Mouse (Mus musculus): ENCODE measurements around the gene Ppm1m. TPM values are rescaled to one million over a fixed set of nuclear protein-coding genes. Genes with fewer than 3 reads are reported as not detected.

The Ppm1m gene
- 1 to 10 TPM; 2.7 to 3.7 TPM for total RNA-seq (2021)
- long read RNA-seq, experiment 1, partial matches to known transcripts = 1 of 6 reads
- long read RNA-seq, experiment 1, other reads (novel, unspliced or antisense) = 1 of 6 reads
- long read RNA-seq, experiment 2, partial matches to known transcripts = 0 of 2 reads
- long read RNA-seq, experiment 2, other reads (novel, unspliced or antisense) = 0 of 2 reads

DNA sequence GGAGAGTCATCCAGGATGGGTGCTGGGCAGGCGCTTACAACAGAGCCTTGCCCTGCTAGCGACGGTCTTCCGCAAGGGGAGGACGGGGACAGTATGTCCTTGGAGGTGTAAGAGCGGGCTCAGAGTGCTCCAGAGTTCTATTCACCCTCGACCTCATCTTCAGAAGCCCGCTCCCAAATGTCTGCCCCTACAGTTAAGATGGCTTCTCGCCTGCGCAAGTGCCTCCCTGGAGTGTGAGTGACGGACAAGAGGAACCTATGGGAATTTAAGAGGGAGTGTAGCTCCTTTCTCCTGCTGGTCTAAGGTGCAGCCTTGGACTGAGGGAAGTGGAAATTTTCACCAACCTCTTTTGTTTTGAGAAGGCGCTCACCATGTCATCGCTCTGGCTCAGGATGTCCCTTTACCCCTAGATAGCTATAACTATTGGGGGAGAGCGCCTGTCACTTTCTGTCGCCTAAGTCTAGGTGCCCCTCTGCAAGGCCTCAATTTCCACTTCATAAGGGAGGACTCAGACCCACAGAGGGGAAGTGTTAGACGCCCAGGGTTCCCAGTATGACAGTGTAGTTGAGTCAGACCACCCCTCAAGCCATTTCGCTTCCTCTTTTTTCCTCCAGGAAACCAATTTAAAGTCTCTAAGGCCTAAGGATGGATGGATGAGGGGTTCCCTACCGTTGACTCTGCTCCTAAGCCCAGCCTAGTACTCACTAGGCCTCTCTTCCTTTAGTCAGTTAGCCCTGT is at the start of gene Ppm1m:
TSS of gene Ppm1m (minus strand) at position 212 of the 738 bp plus-strand sequence.
- no peak for DNase-seq (ENCODE audit: low spot score)

DNA sequence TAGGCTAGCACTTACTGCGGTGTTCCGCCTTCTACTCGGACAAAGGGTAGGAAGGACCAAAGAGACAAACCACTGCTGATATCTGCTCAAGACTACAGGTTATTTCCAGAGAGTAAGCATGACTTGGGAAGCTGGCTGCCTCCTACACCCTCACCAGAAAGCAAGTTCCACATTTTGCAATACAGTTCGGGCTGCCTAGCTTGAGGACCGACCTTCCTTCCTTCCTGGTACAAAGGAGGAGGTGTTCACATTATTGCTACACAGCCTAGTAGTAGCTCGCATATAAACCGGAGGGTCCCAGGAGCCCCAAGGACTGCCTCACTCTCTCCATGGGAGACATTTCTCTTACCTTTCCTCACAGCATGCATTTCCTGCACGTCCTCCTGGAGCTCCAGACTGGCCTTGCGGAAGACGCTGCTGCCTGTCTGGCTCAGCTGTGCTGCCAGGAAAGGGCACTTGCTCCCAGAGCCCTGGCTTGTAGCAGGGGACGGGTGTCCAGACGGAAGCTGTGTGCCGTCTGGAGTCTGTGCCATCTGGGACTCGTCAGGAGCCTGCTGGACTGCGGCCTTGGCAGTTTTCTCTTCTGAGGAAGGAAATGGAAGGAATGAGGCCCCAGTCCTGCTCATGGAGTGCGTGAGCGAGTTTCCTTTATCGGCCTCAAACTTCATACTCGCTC is 43.4 kb upstream of the Ppm1m start:
- no peak for DNase-seq (ENCODE audit: low spot score)

DNA sequence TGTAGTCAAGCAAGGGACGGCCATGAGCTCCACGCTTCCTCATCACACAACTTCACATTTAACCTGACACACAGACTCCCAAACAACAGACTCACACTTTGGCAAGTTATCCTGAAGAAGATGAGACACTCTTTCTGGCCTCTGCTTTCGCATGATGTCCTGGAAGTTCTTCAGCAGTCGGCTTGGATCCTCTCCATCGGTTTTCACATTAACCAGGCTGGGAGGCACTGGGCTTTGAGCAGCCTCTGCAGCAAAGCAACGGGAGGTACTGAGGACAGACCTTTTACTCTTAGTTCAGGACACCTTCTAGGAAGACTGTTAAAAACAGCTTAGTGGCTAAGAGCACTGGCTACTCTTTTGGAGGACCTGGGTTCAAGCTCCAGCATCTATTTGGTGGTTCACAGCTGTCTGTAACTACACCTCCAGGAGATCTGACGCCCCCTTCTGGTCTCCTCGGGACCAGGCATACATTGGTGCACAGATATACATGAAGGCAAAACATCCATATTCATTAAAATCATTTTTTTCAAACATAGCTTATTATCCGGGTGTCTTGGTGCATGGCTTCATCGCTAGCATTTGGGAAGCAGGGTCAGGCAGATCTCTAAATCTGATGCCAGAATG is 42.1 kb upstream of the Ppm1m start:
- no peak for DNase-seq (ENCODE audit: low spot score)

DNA sequence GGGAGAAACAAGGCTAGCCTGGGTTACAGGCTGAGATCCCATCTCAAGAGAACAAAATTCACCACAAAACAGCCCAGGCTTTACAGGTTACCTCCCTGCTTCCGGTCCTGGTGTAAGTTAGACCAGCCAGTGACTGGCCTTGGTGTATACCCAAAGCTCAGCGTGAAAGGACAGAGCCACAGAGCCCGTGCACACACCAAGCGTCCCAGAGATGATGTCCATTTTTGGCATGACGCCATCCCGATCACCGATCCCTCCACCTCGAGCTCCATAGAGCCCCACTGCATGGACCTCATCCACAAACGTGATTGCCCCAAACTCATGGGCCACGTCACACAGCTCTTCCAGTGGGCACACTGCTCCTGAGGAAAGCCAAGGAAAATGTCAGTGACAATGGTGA is 38.3 kb upstream of the Ppm1m start:
- DNase-seq (ENCODE audit: low spot score) = no peak

DNA sequence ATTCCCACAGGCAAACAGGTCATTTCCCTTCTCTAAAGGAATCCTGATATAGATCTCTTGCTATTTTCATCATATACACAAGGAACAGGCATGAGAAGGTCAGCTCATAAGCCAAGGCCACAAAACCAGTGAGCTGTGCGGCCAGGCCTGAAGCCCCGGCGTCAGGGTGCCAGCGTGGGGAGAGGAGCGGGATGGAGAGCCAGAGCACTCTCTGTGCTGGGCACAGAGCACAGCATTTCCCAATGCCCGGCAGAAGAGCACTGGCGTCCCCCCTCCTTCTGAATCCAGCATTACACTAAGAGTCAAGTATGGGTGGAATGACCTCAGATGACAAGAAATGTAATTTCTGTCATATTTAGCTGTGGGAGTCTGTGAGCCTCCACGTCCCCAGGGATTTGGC is 37.9 kb upstream of the Ppm1m start:
- DNase-seq (ENCODE audit: low spot score) = no peak

DNA sequence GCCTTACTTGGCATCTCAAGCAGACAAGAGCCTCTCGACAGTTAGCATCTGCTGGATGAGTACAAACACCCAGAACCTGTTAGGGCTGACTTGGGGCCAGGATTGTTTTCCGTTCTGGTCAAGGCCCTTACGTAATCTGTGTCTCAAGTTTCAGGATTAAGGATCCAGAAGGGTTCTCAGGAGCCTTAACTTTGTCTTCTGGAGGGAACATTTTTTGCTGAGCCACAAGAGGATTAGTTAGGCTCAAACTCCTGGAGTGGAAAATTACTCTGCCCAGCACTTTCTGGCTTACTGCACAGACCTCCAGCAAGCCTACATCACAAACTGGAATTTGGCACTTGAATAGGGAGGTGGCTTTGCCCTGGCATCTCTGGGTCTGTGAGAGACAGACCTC is 37.3 kb upstream of the Ppm1m start:
- peak; percentile 68 for DNase-seq (ENCODE audit: low spot score)

DNA sequence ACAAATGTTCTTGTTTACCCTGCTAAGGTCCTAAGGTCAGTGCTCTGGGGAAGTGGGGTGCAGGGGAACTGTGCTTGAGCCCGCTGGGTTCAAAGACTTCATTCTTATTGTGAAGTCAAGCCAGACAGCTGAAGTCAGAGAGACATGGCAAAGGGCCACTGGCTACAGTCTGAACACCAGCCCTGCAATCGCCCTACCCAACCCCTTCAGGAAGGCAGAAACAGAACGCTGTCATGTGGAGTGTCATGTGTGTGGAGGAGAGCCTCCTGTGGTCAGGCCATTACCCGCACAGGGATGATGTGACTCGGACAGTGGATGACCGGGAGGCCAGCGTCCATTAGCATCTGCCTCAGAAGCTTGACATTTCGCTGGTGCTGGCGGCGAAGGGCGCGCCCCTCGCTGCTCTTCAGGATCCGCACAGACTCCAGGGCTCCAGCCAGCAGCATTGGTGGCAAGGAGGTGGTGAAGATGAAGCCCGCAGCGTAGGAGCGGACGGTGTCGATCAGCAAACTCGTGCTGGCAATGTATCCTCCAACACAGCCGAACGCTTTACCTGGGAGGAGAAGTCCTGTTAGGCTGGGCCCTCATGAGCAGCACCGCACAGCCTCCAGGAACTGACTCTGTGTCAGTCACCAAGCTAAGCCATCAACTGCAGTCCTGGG is 36.7 kb upstream of the Ppm1m start:
- no peak for DNase-seq (ENCODE audit: low spot score)

DNA sequence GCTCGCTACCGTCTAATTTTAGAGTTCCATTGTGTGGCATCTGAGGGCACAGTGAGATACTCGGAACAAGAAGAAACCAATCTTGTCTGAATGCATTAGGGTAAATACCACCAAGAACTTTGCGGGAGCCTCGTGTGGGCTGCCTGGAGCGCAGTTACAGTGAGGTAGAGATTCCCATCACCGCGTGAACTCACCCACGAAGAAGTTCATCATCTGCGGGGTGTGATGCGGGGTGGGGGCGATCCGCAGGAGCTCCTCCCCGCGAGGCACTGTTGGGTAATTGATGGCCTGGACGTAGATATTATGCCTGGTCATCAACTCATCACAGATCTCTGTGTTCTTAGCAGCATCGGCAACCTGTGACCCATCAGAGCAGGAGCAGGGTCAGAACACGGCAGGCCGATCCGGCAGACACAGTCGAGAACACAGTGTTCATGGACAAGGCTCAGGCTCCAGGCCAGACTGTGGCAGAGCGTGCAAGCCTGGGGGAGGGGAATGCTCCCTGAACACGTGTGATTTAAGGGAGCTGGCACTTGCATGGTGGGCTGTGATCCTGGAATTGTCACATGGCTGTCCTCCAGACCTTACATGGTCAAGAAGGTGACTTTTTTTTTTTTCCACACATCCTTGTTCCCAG is 35.8 kb upstream of the Ppm1m start:
- peak; percentile 58 for DNase-seq (ENCODE audit: low spot score)

DNA sequence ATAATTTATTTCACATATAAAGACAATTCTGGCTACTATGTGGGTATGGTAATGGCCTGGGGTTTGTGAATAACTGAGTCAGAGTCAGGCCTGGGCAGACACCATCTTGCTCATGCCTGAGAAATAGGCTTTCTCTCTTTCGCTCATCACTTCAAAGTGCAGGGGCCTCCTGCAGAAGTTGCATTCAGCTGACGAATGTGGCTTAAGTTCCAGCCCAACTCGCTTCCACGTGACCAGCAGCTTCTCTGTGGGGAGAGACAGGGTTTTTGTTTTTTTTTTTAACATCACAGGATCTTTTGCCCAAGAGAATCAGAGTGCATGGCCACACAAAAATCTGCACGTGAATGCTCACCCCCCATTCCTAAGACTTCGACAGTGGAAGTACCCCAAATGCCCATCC is 34.4 kb upstream of the Ppm1m start:
- DNase-seq (ENCODE audit: low spot score) = no peak

DNA sequence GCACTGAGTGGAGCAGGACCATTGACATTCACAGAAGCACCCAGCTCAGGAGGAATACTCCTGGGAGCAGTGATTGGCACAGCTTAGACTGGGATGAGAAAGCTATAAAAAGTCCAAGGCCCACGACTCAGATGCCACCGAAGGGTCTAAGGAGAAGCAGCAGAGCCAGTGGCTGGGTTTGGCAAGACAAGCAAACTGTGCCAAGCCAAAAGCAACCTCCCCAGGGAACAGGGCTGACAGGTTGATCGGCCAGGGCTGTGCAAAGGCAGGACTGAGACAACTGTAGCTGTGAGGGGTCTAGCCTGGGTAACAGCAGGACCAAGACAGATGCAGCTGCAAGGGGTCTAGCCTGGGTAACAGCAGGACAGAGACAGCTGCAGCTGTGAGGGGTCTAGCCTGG is 33.4 kb upstream of the Ppm1m start:
- no peak for DNase-seq (ENCODE audit: low spot score)

DNA sequence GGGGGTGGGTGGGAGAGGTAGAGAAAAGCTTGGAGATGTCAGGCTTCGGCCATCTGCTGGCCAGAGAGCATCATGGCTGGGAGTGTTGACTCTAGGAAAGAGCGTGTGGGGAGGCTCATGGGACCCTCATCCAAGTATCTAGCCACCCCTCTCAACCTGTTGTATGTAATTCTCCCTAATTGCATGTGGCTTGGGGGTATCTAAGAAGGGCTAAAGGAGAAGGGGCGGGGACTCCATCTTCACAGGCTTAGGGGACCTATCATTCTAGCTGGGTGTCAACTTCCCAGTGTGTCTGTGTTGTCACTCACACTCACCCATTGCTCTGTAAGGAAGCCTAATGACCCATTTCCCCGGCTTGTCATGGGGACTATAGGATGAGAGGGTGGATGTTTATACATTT is 32.3 kb upstream of the Ppm1m start:
- DNase-seq (ENCODE audit: low spot score) = no peak

DNA sequence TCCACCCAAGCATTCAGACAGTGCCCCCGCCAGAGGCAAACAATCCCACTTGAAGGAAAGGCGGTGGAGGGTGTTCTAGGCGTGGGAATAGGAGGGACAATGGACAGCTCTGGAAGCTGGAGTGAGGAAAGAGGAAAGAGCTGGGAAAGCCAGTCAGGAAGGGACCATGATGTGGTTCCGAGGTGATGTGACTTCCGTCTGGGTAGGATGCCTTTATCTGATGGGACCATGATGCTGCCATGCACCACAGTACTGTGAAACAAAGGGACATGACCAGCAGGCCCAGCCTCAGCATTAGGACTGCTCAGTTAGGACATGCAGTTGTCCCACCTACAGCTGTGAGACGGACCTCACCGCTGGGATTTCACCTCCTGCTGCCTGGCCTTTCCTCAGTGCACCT is 31.7 kb upstream of the Ppm1m start:
- no peak for DNase-seq (ENCODE audit: low spot score)

DNA sequence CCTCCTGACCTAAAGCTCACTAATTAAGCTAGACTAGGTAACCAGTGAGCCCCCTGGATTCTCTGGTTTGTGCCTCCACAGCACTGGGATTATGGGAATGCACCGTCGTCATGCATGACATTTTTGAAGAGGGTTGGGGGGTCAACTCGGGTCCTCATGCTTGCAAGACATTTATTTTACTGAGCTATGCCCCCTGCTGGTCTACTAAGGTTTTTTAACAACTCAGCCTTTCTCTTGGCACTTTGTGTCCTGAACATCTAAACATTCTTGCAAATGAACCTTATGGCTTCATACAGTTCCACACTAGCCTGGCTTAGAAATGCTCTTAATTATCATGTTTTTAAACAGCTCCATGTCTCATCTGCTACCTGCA is 31.2 kb upstream of the Ppm1m start:
- DNase-seq (ENCODE audit: low spot score) = no peak

DNA sequence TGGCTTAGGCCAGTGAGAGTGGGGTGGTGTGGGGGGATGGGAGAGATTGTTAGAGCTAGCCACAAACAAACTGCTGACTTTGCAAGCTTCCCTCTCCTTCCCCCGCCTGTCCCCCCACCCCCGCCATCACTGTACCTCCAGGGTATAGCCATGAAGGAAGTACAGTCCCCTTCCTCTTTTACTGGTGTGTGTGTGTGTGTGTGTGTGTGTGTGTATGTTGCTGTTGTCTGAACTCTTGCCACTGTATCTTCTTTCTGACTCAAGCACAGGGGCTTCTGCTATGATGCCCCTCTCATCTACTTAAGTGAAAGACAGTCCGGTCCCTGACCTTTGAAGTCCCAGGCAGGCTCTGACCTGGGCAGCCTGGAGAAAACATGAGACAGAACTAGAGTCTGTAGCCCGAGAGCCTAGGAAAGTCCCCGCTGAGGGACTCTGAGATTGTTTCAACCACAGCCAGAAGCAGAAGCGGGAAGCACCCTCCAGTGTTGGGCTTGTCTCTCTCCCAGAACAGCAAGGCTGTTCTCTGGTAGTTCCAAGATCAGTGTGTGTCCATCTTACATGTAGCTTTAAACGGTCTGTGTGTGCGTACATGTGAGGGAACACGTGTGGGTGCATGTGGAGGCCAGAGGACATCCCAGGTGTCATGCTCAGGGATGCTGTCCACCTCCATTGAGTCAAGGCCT is 30.6 kb upstream of the Ppm1m start:
- no peak for DNase-seq (ENCODE audit: low spot score)

DNA sequence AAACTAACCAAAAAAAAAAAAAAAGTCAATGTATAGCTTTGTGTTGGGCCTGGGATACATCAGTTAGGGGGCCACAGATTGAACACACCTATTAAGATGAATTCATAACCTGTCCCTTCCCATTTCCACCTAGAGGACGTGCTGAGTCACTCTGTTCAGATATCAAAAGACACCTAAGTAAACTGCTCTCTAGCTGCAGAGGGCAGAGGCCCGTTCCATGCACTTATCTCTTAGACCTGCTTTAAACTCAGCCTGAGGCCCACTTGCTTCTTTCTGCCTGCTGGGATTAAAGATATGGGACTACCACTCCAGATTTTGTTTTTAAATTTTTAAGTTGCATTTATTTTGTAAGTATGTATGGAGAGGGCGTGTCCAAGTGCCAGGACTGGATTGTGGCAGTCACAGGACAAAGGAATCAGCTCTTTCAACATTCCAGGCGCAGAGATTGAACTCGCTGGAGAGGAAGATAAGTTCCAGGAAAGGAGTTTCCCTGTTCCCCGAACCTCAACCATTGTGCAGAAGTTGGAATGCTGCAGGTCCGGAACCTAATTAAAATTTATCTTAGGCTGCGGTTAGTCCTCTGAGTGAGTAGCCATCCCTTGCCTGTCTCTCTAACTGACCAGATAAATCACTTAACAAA is 28.4 kb upstream of the Ppm1m start:
- no peak for DNase-seq (ENCODE audit: low spot score)

DNA sequence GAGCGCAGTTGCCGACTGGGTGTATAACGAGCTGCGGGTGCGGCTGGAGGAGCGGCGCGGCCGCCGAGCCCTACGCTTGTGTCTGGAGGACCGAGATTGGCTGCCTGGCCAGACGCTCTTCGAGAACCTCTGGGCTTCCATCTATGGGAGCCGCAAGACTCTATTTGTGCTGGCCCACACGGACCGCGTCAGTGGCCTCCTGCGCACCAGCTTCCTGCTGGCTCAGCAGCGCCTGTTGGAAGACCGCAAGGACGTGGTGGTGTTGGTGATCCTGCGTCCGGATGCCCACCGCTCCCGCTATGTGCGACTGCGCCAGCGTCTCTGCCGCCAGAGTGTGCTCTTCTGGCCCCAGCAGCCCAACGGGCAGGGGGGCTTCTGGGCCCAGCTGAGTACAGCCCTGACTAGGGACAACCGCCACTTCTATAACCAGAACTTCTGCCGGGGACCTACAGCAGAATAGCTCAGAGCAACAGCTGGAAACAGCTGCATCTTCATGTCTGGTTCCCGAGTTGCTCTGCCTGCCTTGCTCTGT is 26.7 kb upstream of the Ppm1m start:
- DNase-seq (ENCODE audit: low spot score) = no peak

DNA sequence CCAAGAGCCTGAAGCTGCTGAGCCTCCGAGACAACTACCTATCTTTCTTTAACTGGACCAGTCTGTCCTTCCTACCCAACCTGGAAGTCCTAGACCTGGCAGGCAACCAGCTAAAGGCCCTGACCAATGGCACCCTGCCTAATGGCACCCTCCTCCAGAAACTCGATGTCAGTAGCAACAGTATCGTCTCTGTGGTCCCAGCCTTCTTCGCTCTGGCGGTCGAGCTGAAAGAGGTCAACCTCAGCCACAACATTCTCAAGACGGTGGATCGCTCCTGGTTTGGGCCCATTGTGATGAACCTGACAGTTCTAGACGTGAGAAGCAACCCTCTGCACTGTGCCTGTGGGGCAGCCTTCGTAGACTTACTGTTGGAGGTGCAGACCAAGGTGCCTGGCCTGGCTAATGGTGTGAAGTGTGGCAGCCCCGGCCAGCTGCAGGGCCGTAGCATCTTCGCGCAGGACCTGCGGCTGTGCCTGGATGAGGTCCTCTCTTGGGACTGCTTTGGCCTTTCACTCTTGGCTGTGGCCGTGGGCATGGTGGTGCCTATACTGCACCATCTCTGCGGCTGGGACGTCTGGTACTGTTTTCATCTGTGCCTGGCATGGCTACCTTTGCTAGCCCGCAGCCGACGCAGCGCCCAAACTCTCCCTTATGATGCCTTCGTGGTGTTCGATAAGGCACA is 26.1 kb upstream of the Ppm1m start:
- DNase-seq (ENCODE audit: low spot score) = no peak

DNA sequence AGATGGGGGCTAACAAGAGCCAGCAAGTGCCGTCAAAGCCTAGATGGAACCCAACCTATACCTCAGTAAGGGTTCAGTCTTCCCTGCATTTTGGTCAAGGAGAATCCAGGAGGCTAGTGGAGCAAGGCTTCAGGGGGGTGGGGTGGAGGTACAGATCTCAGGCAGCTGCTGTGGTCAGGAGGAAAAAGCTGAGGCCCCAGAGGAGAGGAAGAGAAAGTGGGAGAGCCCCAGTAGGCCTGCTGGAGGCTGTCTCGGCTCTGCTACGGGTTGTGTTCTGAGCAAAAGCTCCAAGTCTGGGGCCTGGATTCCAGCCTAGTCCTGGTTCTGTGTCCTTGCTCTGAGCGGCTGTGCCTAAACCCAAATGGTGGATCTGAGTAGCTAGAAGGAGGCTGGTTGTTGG is 23.4 kb upstream of the Ppm1m start:
- DNase-seq (ENCODE audit: low spot score) = no peak

DNA sequence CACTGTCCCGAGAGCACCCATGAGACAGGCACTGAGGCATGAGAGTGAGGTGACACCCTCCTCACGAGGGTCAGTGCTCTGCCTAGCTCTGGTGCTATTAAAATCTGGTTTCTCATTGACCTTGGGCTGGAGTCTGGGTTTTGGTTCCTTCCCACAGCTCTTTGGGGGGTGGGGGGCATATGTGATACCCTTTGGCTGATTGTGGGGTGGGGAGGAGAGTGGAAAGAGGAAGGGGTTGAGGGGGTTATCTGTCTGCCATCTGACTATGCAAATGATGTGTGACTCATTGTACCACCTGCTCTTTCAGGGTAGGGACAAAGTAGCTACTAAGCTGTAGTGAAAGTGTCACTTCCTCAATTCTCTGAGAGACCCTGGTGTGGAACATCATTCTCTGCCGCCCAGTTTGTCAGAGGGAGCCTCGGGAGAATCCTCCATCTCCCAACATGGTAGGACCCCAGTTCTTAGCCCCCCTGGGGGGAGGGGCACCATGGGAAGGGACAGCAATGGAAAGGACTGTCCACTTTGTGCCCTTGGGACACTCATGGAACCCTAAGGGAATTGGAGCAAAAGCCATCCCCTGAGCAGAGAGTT is 22.8 kb upstream of the Ppm1m start, which contains the start of gene Tlr9:
TSS of gene Tlr9 (plus strand) at position 338 of the 591 bp plus-strand sequence.
- DNase-seq (ENCODE audit: low spot score) = no peak
